Mouse (Mus musculus): ENCODE results near the gene Chpf.

The Chpf gene

GRCm38 (mm10) chr1:75442171-75442570 lies 36.9 kb downstream of the Chpf start:
- DNase-seq (ENCODE audit: low spot score in 2 of 2) = no peak

DNA sequence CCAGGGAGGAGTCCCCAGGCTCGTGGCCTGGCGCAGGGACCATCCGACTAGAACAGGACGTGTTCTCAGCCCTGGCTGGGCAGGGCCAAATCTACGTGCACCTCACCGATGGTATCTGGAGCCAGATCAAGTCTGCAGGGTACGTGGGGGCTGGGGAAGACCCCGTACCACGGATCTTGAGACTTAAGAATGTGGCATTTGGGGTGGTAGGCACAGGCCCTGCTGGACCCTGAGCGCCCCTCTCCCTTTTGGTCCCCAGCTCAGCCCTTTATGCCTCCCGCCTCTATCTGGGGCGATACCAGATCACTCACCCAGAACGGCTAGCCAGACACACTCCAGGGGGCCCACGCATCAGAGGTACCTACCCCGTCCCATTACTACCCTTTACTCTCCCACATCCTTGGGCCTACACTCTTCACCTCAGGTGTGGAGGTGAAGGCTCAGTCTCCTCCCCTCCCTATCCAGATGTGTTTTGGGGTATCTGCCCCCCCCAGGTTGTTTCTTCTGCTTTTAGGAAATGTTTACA lies 37.6 kb downstream of the Chpf start:
- DNase-seq (ENCODE audit: low spot score in 2 of 2) = no peak

DNA sequence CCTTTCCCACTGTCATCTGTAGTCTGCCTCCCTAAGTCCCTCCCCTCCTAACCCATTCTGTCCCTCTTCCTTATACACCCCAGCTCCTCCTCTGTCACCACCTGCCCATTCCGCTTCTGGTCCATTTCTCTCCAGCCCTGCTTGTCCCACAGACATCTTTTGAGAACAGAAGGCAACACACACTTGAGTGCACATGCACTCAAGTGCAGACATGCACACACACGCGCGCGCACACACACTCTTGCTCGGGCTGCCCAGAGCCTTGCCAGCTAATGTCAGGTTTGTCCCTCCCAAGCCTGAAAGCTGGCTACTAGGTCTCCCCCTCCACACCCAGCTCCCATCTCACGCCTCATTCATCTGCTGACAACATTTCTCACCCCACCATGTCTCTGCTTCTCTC lies 38.4 kb downstream of the Chpf start:
- DNase-seq (ENCODE audit: low spot score in 2 of 2) = no peak

- DNase-seq (ENCODE audit: low spot score in 2 of 2) = no peak
Observed at GRCm38 (mm10) chr1:75438782-75439181, 40.3 kb downstream of the Chpf start.

- peak; percentile 72 to 79 for DNase-seq (ENCODE audit: low spot score in 2 of 2)
Observed at GRCm38 (mm10) chr1:75435475-75436328, 43.4 kb downstream of the Chpf start, which contains the start of gene Gmppa. Gene Gmppa, plus strand, starts transcription at chr1:75435930.

GRCm38 (mm10) chr1:75425796-75426471 lies 53.2 kb downstream of the Chpf start:
- peak in 1 of 2 experiments; percentile 32 for DNase-seq (ENCODE audit: low spot score in 2 of 2)

Measured in frontal cortex, postnatal 10 days (tissue).